Mouse (Mus musculus): ENCODE measurements at regions not wholly inside any gene's neighbourhood (a gene's known extent, or its start where the extent isn't known, plus 50 kb on each side); places are given as distances from the start of the nearest gene placed in this dataset.
"Not testable (repeated sequence)": the region's sequence is repeated elsewhere in the genome, so short reads cannot be mapped to it uniquely, and the experiment has no call there.

GRCm38 (mm10) chr14:76941474-76942212 is 94.9 kb upstream of the Ccdc122 start:
- H3K4me1 ChIP-seq (ENCODE audit: control insufficient read depth, insufficient read depth, low read length), result peaks cover 2% of the 10 kb centered on the region; the same call in 1 of the 2 replicates
- 0 out of 2 replicates have a peak overlapping the region, but pooled peaks have one; percentile 24 for H3K27ac ChIP-seq (ENCODE audit: insufficient read depth, low read depth, low read length)
- peak overlapping the region; percentile 10 for H3K4me3 ChIP-seq (ENCODE audit: insufficient read depth, low read length)
- TF ChIP-seq CTCF (IDR thresholded peaks at IDR 0.05; ENCODE audit: low read depth, low read length), result no peak
- TF ChIP-seq POLR2A (IDR thresholded peaks at IDR 0.05; ENCODE audit: borderline replicate concordance, low read depth, low read length), result no peak

GRCm38 (mm10) chr14:76940507-76940906 is 96.1 kb upstream of the Ccdc122 start:
- TF ChIP-seq POLR2A (IDR thresholded peaks at IDR 0.05; ENCODE audit: borderline replicate concordance, low read depth, low read length) (no peak), CTCF (IDR thresholded peaks at IDR 0.05; ENCODE audit: low read depth, low read length) (no peak)
- H3K4me3 ChIP-seq (ENCODE audit: insufficient read depth, low read length), result no peak overlapping the region

GRCm38 (mm10) chr14:76936671-76937070 is 99.9 kb upstream of the Ccdc122 start:
- peaks cover 6% of the 10 kb centered on the region for H3K4me1 ChIP-seq (ENCODE audit: control insufficient read depth, insufficient read depth, low read length)
- TF ChIP-seq POLR2A (IDR thresholded peaks at IDR 0.05; ENCODE audit: borderline replicate concordance, low read depth, low read length) (no peak), CTCF (IDR thresholded peaks at IDR 0.05; ENCODE audit: low read depth, low read length) (no peak)
- no peak overlapping the region for H3K4me3 ChIP-seq (ENCODE audit: insufficient read depth, low read length)
- H3K27ac ChIP-seq (ENCODE audit: insufficient read depth, low read depth, low read length), result no peak overlapping the region

More at GRCm38 (mm10) chr14:76940507-76940906, 96.1 kb upstream of the Ccdc122 start:
- Histone ChIP-seq H3K27ac (ENCODE audit: insufficient read depth, low read depth, low read length) (no peak overlapping the region), H3K4me1 (ENCODE audit: control insufficient read depth, insufficient read depth, low read length) (peaks cover 2% of the 10 kb centered on the region; the same call in 1 of the 2 replicates)

GRCm38 (mm10) chr14:76936051-76936450 is 100.5 kb upstream of the Ccdc122 start:
- not testable (repeated sequence) for H3K4me3 ChIP-seq (ENCODE audit: insufficient read depth, low read length); H3K27ac ChIP-seq (ENCODE audit: insufficient read depth, low read depth, low read length); H3K4me1 ChIP-seq (ENCODE audit: control insufficient read depth, insufficient read depth, low read length)

- H3K4me1 ChIP-seq (ENCODE audit: control insufficient read depth, insufficient read depth, low read length), result peaks cover 11% of the 10 kb centered on the region
- no peak overlapping the region for H3K27ac ChIP-seq (ENCODE audit: insufficient read depth, low read depth, low read length)
- H3K4me3 ChIP-seq (ENCODE audit: insufficient read depth, low read length), result no peak overlapping the region
- TF ChIP-seq POLR2A (IDR thresholded peaks at IDR 0.05; ENCODE audit: borderline replicate concordance, low read depth, low read length) (no peak), CTCF (IDR thresholded peaks at IDR 0.05; ENCODE audit: low read depth, low read length) (no peak)
Measured at GRCm38 (mm10) chr14:76935453-76935852, 101.1 kb upstream of the Ccdc122 start.

- TF ChIP-seq POLR2A (IDR thresholded peaks at IDR 0.05; ENCODE audit: borderline replicate concordance, low read depth, low read length) (no peak), CTCF (IDR thresholded peaks at IDR 0.05; ENCODE audit: low read depth, low read length) (no peak)
- peaks cover 11% of the 10 kb centered on the region for H3K4me1 ChIP-seq (ENCODE audit: control insufficient read depth, insufficient read depth, low read length)
- H3K27ac ChIP-seq (ENCODE audit: insufficient read depth, low read depth, low read length), result no peak overlapping the region
- no peak overlapping the region for H3K4me3 ChIP-seq (ENCODE audit: insufficient read depth, low read length)
Measured at GRCm38 (mm10) chr14:76932890-76933289, 103.7 kb upstream of the Ccdc122 start.

- Histone ChIP-seq H3K27ac (ENCODE audit: insufficient read depth, low read depth, low read length) (peak overlapping the region; percentile 42), H3K4me3 (ENCODE audit: insufficient read depth, low read length) (no peak overlapping the region), H3K4me1 (ENCODE audit: control insufficient read depth, insufficient read depth, low read length) (peaks cover 15% of the 10 kb centered on the region)
- no peak for TF ChIP-seq CTCF (IDR thresholded peaks at IDR 0.05; ENCODE audit: low read depth, low read length)
- TF ChIP-seq POLR2A (IDR thresholded peaks at IDR 0.05; ENCODE audit: borderline replicate concordance, low read depth, low read length), result no peak
Measured at GRCm38 (mm10) chr14:76931398-76931797, 105.2 kb upstream of the Ccdc122 start.

- peaks cover 15% of the 10 kb centered on the region for H3K4me1 ChIP-seq (ENCODE audit: control insufficient read depth, insufficient read depth, low read length)
- no peak overlapping the region for H3K27ac ChIP-seq (ENCODE audit: insufficient read depth, low read depth, low read length)
- TF ChIP-seq POLR2A (IDR thresholded peaks at IDR 0.05; ENCODE audit: borderline replicate concordance, low read depth, low read length) (no peak), CTCF (IDR thresholded peaks at IDR 0.05; ENCODE audit: low read depth, low read length) (no peak)
- H3K4me3 ChIP-seq (ENCODE audit: insufficient read depth, low read length), result no peak overlapping the region
Measured at GRCm38 (mm10) chr14:76929562-76929961, 107.0 kb upstream of the Ccdc122 start.

- no peak overlapping the region for H3K4me3 ChIP-seq (ENCODE audit: insufficient read depth, low read length)
- no peak overlapping the region for H3K27ac ChIP-seq (ENCODE audit: insufficient read depth, low read depth, low read length)
- no peak for TF ChIP-seq POLR2A (IDR thresholded peaks at IDR 0.05; ENCODE audit: borderline replicate concordance, low read depth, low read length)
- H3K4me1 ChIP-seq (ENCODE audit: control insufficient read depth, insufficient read depth, low read length), result peaks cover 15% of the 10 kb centered on the region
Measured at GRCm38 (mm10) chr14:76928706-76929105, 107.9 kb upstream of the Ccdc122 start.

GRCm38 (mm10) chr14:76927245-76927806 is 109.2 kb upstream of the Ccdc122 start:
- Histone ChIP-seq H3K27ac (ENCODE audit: insufficient read depth, low read depth, low read length) (no peak overlapping the region), H3K4me1 (ENCODE audit: control insufficient read depth, insufficient read depth, low read length) (peaks cover 15% of the 10 kb centered on the region), H3K4me3 (ENCODE audit: insufficient read depth, low read length) (no peak overlapping the region)
- no peak for TF ChIP-seq CTCF (IDR thresholded peaks at IDR 0.05; ENCODE audit: low read depth, low read length)
- no peak for TF ChIP-seq POLR2A (IDR thresholded peaks at IDR 0.05; ENCODE audit: borderline replicate concordance, low read depth, low read length)

Data from bone marrow macrophage, adult 2 months (primary cell).